Mouse (Mus musculus) C2C12 (cell line): ENCODE measurements around the gene Cyp4f14.

Experiments
- CTCF ChIP-seq: IDR thresholded peaks from one replicate; pipeline ENCODE4 v1.5.1; 2011; ENCODE audit not compliant: control insufficient read depth, insufficient read depth, insufficient read length
- MYOD1 ChIP-seq: IDR thresholded peaks from one replicate; pipeline ENCODE4 v1.6.1; 2011; ENCODE audit warnings: low read depth; ENCODE audit not compliant: control insufficient read depth, insufficient read length
- USF1 ChIP-seq: IDR thresholded peaks from one replicate; pipeline ENCODE4 v1.6.1; 2011; ENCODE audit warnings: low read depth, mild to moderate bottlenecking, control low read depth, moderate library complexity

DNA sequence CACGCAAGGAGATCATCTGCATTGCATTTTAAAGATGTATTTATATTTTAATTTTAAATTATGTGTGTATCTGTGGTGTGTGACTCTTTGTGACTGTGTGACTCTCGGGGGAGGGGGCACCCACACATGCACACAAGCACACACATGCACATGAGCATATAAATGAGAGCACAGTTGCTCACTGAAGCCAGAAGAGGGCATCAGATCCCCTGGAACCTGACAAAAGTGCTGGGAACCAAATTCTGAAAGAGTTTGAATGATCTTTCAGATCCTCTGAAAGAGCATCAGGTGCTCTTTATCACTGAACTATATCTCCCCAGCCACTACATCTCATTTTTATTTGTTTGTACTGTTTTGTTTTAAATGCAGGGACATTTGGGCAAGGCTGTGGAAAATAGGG, 12.7 kb downstream of the Cyp4f14 start:
- TF ChIP-seq USF1 (no peak), CTCF (no peak), MYOD1 (no peak)
